Mouse (Mus musculus): Measurements from ENCODE around the gene Plekhm1. TPM values are rescaled to one million over a fixed set of nuclear protein-coding genes. Genes with fewer than 3 reads are reported as not detected.

The Plekhm1 gene
- total and polyA plus RNA-seq, 3 experiments: 8.9 to 35.1 (median 11.7) TPM

DNA sequence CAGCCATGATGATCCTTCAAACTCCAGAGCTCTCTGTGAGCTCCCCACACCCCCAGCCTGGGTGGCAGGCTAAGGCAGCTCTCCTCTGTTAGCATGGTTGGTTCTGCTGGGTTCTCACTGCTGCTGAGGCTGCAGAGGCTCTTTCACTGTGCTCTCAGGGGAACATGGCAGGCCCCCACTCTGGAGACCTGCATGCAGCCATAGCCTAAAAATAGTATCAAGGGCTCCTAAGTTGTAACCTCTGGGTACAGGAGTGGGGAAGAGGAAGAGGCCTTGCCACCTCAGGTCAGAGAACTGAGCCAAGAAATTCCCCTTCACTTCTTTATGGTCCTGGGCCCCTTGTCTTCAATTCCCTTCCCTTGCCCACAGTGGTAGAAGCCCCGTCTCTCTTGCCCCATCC lies 68.6 kb downstream of the Plekhm1 start:
- peaks cover 5% of the 10 kb centered on the region for H3K36me3 ChIP-seq (replicated peaks)
- TF ChIP-seq TAL1 (conservative IDR thresholded peaks at IDR 0.05; ENCODE audit: low read depth, low read length) (no peak), CTCF (IDR thresholded peaks at IDR 0.05; ENCODE audit: low read depth, low read length) (no peak), POLR2AphosphoS5 (IDR thresholded peaks at IDR 0.05; ENCODE audit: insufficient replicate concordance, low read depth, low read length) (no peak), GATA2 (IDR thresholded peaks at IDR 0.05; ENCODE audit: borderline replicate concordance, low read depth, low read length) (no peak), GATA1 (IDR thresholded peaks at IDR 0.05; ENCODE audit: borderline replicate concordance, low read length) (no peak)
- H3K27me3 ChIP-seq (ENCODE audit: insufficient read depth, low read length): peaks cover 22% of the 10 kb centered on the region
- H3K9me3 ChIP-seq (replicated peaks): no peaks in the 10 kb centered on the region
- ATAC-seq (ENCODE audit: extremely low read depth, insufficient number of reproducible peaks, low FRiP score, poor library complexity, severe bottlenecking) (no peak), DNase-seq (ENCODE audit: low spot score) (no peak)
- H3K4me3 ChIP-seq (ENCODE audit: low read depth, low read length): no peak overlapping the region
- H3K4me1 ChIP-seq (ENCODE audit: insufficient read depth, low read depth, low read length): peaks cover 11% of the 10 kb centered on the region

DNA sequence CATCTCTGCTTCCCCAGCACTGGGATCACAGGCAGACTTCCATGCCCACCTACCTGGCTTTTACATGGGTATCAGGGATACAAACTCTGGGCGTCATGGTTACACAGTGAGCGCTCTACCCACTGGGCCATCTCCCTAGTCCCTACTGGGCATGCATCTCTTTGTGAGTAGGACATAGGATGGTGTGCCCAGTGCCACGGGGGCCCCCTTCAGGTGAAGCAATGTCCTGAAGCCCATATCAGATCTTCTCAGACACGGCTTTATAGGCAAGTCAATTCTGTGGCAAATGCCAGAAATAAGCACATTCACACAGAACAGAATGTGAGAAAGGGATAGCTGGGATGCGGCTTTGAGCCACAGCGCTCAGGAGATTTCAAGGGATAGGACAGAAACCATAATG lies 69.4 kb downstream of the Plekhm1 start:
- TF ChIP-seq GATA1 (IDR thresholded peaks at IDR 0.05; ENCODE audit: borderline replicate concordance, low read length): no peak
- no peak for TF ChIP-seq GATA2 (IDR thresholded peaks at IDR 0.05; ENCODE audit: borderline replicate concordance, low read depth, low read length)
- no peak for TF ChIP-seq POLR2AphosphoS5 (IDR thresholded peaks at IDR 0.05; ENCODE audit: insufficient replicate concordance, low read depth, low read length)
- no peak for TF ChIP-seq TAL1 (conservative IDR thresholded peaks at IDR 0.05; ENCODE audit: low read depth, low read length)
- TF ChIP-seq CTCF (IDR thresholded peaks at IDR 0.05; ENCODE audit: low read depth, low read length): no peak
- Histone ChIP-seq H3K4me3 (ENCODE audit: low read depth, low read length) (no peak overlapping the region), H3K27me3 (ENCODE audit: insufficient read depth, low read length) (peaks cover 27% of the 10 kb centered on the region), H3K36me3 (replicated peaks) (peaks cover 13% of the 10 kb centered on the region), H3K4me1 (ENCODE audit: insufficient read depth, low read depth, low read length) (peaks cover 11% of the 10 kb centered on the region), H3K9me3 (replicated peaks) (no peaks in the 10 kb centered on the region)
- DNase-seq (ENCODE audit: low spot score) (no peak), ATAC-seq (ENCODE audit: extremely low read depth, insufficient number of reproducible peaks, low FRiP score, poor library complexity, severe bottlenecking) (no peak)

GRCm38 (mm10) chr11:103340677-103341076 lies 71.8 kb downstream of the Plekhm1 start:
- Histone ChIP-seq H3K27me3 (ENCODE audit: insufficient read depth, low read length) (peaks cover 32% of the 10 kb centered on the region; the same call in 1 of the 2 replicates), H3K36me3 (replicated peaks) (peaks cover 23% of the 10 kb centered on the region), H3K4me1 (ENCODE audit: insufficient read depth, low read depth, low read length) (no peaks in the 10 kb centered on the region), H3K4me3 (ENCODE audit: low read depth, low read length) (no peak overlapping the region), H3K9me3 (replicated peaks) (no peaks in the 10 kb centered on the region)
- ATAC-seq (ENCODE audit: extremely low read depth, insufficient number of reproducible peaks, low FRiP score, poor library complexity, severe bottlenecking) (no peak), DNase-seq (ENCODE audit: low spot score) (no peak)
- no peak for TF ChIP-seq TAL1 (conservative IDR thresholded peaks at IDR 0.05; ENCODE audit: low read depth, low read length)
- TF ChIP-seq POLR2AphosphoS5 (IDR thresholded peaks at IDR 0.05; ENCODE audit: insufficient replicate concordance, low read depth, low read length): no peak
- no peak for TF ChIP-seq GATA2 (IDR thresholded peaks at IDR 0.05; ENCODE audit: borderline replicate concordance, low read depth, low read length)
- no peak for TF ChIP-seq GATA1 (IDR thresholded peaks at IDR 0.05; ENCODE audit: borderline replicate concordance, low read length)
- TF ChIP-seq CTCF (IDR thresholded peaks at IDR 0.05; ENCODE audit: low read depth, low read length): no peak

GRCm38 (mm10) chr11:103340130-103340529 lies 72.4 kb downstream of the Plekhm1 start:
- no peak for ATAC-seq (ENCODE audit: extremely low read depth, insufficient number of reproducible peaks, low FRiP score, poor library complexity, severe bottlenecking)
- Histone ChIP-seq H3K4me3 (ENCODE audit: low read depth, low read length) (no peak overlapping the region), H3K36me3 (replicated peaks) (peaks cover 23% of the 10 kb centered on the region), H3K4me1 (ENCODE audit: insufficient read depth, low read depth, low read length) (no peaks in the 10 kb centered on the region), H3K9me3 (replicated peaks) (no peaks in the 10 kb centered on the region), H3K27me3 (ENCODE audit: insufficient read depth, low read length) (peaks cover 31% of the 10 kb centered on the region; the same call in 1 of the 2 replicates)
- DNase-seq (ENCODE audit: low spot score): no peak
- TF ChIP-seq GATA2 (IDR thresholded peaks at IDR 0.05; ENCODE audit: borderline replicate concordance, low read depth, low read length): no peak
- TF ChIP-seq TAL1 (conservative IDR thresholded peaks at IDR 0.05; ENCODE audit: low read depth, low read length): no peak
- TF ChIP-seq CTCF (IDR thresholded peaks at IDR 0.05; ENCODE audit: low read depth, low read length): no peak
- TF ChIP-seq POLR2AphosphoS5 (IDR thresholded peaks at IDR 0.05; ENCODE audit: insufficient replicate concordance, low read depth, low read length): no peak
- no peak for TF ChIP-seq GATA1 (IDR thresholded peaks at IDR 0.05; ENCODE audit: borderline replicate concordance, low read length)

DNA sequence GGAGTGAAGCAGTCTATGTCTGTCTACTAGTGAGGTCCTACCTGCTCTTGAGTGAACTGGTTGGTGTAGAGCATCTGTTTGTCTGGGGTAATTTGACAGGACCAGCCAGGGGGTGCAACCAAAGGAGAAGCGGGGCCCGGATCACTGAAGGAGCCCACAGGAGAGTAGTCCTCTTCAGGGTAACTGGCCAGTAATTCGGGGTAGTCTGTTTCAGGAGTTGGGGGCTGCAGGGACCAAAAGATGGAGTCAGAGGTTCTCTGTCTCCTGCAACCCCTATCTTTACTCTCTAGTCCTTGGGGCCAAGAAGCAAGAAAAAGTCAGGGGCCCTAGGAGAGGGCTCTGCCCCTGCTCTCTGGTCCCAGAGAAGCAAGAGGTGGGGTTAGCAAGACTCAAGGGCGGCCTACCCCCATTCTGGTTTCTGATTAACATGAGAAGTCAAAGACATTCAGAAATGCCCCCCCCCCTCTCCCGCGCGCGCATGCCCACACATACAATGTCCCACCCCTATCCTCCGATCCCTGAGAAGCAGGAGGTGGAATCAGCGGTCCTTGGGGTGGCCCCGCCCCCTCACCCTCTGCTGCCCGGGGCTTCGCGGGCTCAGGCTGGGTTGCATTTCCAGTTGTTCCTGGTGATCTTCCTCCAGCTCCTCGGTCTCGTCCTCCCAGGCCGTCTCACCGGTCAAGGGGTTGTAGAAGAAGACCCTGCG lies 72.9 kb downstream of the Plekhm1 start:
- no peak for TF ChIP-seq TAL1 (conservative IDR thresholded peaks at IDR 0.05; ENCODE audit: low read depth, low read length)
- no peak for TF ChIP-seq GATA2 (IDR thresholded peaks at IDR 0.05; ENCODE audit: borderline replicate concordance, low read depth, low read length)
- no peak for TF ChIP-seq POLR2AphosphoS5 (IDR thresholded peaks at IDR 0.05; ENCODE audit: insufficient replicate concordance, low read depth, low read length)
- TF ChIP-seq GATA1 (IDR thresholded peaks at IDR 0.05; ENCODE audit: borderline replicate concordance, low read length): no peak
- H3K36me3 ChIP-seq (replicated peaks): peaks cover 23% of the 10 kb centered on the region
- ATAC-seq (ENCODE audit: extremely low read depth, insufficient number of reproducible peaks, low FRiP score, poor library complexity, severe bottlenecking): no peak

DNA sequence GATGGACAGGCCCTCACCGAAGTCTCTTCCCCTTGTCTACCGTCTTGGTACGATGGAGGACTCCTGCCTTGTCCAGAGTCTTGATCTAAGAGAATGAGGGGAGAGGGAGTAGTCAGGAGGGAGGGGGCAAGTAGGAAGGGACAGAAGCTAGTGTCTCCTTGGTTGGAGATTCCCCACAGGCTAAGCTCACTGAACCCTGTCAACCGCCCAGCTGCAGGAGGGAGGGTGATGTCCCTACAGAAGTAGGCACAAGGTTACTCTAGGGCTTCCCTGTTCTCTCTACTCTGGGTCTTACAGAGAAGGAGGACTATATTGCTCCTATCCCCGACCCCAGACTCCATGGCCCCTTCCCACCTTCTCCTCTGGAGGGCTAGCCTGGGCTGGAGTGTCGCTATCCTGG lies 73.8 kb downstream of the Plekhm1 start:
- no peak for DNase-seq (ENCODE audit: low spot score)
- Histone ChIP-seq H3K4me3 (ENCODE audit: low read depth, low read length) (no peak overlapping the region), H3K4me1 (ENCODE audit: insufficient read depth, low read depth, low read length) (no peaks in the 10 kb centered on the region), H3K27me3 (ENCODE audit: insufficient read depth, low read length) (peaks cover 23% of the 10 kb centered on the region; the same call in 1 of the 2 replicates), H3K36me3 (replicated peaks) (peaks cover 27% of the 10 kb centered on the region), H3K9me3 (replicated peaks) (no peaks in the 10 kb centered on the region)
- TF ChIP-seq TAL1 (conservative IDR thresholded peaks at IDR 0.05; ENCODE audit: low read depth, low read length) (no peak), POLR2AphosphoS5 (IDR thresholded peaks at IDR 0.05; ENCODE audit: insufficient replicate concordance, low read depth, low read length) (no peak), GATA2 (IDR thresholded peaks at IDR 0.05; ENCODE audit: borderline replicate concordance, low read depth, low read length) (no peak), CTCF (IDR thresholded peaks at IDR 0.05; ENCODE audit: low read depth, low read length) (no peak), GATA1 (IDR thresholded peaks at IDR 0.05; ENCODE audit: borderline replicate concordance, low read length) (no peak)
- no peak for ATAC-seq (ENCODE audit: extremely low read depth, insufficient number of reproducible peaks, low FRiP score, poor library complexity, severe bottlenecking)

More for the DNA sequence above, 72.9 kb downstream of the Plekhm1 start:
- Histone ChIP-seq H3K4me3 (ENCODE audit: low read depth, low read length) (no peak overlapping the region), H3K27me3 (ENCODE audit: insufficient read depth, low read length) (peaks cover 26% of the 10 kb centered on the region; the same call in 1 of the 2 replicates), H3K4me1 (ENCODE audit: insufficient read depth, low read depth, low read length) (no peaks in the 10 kb centered on the region), H3K9me3 (replicated peaks) (no peaks in the 10 kb centered on the region)
- DNase-seq (ENCODE audit: low spot score): no peak
